Mouse (Mus musculus) G1E (cell line): ENCODE measurements at regions not wholly inside any gene's neighbourhood (a gene's known extent, or its start where the extent isn't known, plus 50 kb on each side); places are given as distances from the start of the nearest gene placed in this dataset.

Experiments
- ATAC-seq: 2 replicates; pipeline ENCODE4 v1.8.0; 2016; ENCODE audit warnings: mild to moderate bottlenecking; ENCODE audit not compliant: insufficient number of reproducible peaks, poor library complexity, low FRiP score, severe bottlenecking; ENCODE audit errors: extremely low read depth
- DNase-seq: peaks from one replicate; pipeline ENCODE4 v3.0.0; 2012; ENCODE audit warnings: low spot score
- H3K27me3 ChIP-seq: 2 replicates; pipeline ENCODE4 v1.6.1; 2012; ENCODE audit warnings: mild to moderate bottlenecking, low read length, inconsistent platforms; ENCODE audit not compliant: insufficient read depth
- H3K36me3 ChIP-seq: replicated peaks from 2 replicates; pipeline ENCODE3; 2012; ENCODE audit warnings: mild to moderate bottlenecking, inconsistent platforms
- H3K4me1 ChIP-seq: 2 replicates; pipeline ENCODE4 v1.6.1; 2012; ENCODE audit warnings: low read depth, low read length, inconsistent platforms, mixed read lengths; ENCODE audit not compliant: insufficient read depth
- H3K4me3 ChIP-seq: 2 replicates; pipeline ENCODE4 v1.5.1; 2012; ENCODE audit warnings: low read depth, mild to moderate bottlenecking, inconsistent platforms, low read length, moderate library complexity, mixed read lengths
- H3K9me3 ChIP-seq: replicated peaks from 2 replicates; pipeline ENCODE4 v1.6.1; 2012; ENCODE audit warnings: inconsistent platforms
- CTCF ChIP-seq: IDR thresholded peaks from 2 replicates; pipeline ENCODE4 v1.5.1; 2012; ENCODE audit warnings: low read depth, low read length, inconsistent platforms, mixed read lengths
- GATA1 ChIP-seq: IDR thresholded peaks from 2 replicates; pipeline ENCODE4 v1.6.1; 2012; ENCODE audit warnings: borderline replicate concordance, low read length, inconsistent platforms, mixed read lengths
- GATA2 ChIP-seq: IDR thresholded peaks from 2 replicates; pipeline ENCODE4 v1.6.1; 2012; ENCODE audit warnings: low read depth, low read length, inconsistent platforms, borderline replicate concordance
- POLR2AphosphoS5 ChIP-seq: IDR thresholded peaks from 2 replicates; pipeline ENCODE4 v1.6.1; 2012; ENCODE audit warnings: low read depth, low read length, inconsistent platforms; ENCODE audit not compliant: insufficient replicate concordance
- TAL1 ChIP-seq: conservative IDR thresholded peaks from 2 replicates; pipeline ENCODE4 v1.6.1; 2012; ENCODE audit warnings: low read depth, low read length, inconsistent platforms, mixed read lengths

- ATAC-seq (no peak), DNase-seq (no peak)
- Histone ChIP-seq H3K9me3 (peaks cover 18% of the 10 kb centered on the region), H3K4me3 (no peak overlapping the region), H3K4me1 (no peaks in the 10 kb centered on the region), H3K27me3 (no peaks in the 10 kb centered on the region), H3K36me3 (no peaks in the 10 kb centered on the region)
- TF ChIP-seq GATA1, result no peak
- TF ChIP-seq CTCF, result no peak
- TF ChIP-seq TAL1, result no peak
- TF ChIP-seq GATA2, result no peak
- TF ChIP-seq POLR2AphosphoS5, result no peak
Observed at GRCm38 (mm10) chr14:58854871-58855270, 287.8 kb downstream of the 1700129C05Rik start.

GRCm38 (mm10) chr14:58844565-58844964, 298.1 kb downstream of the 1700129C05Rik start:
- no peaks in the 10 kb centered on the region for H3K27me3 ChIP-seq
- no peaks in the 10 kb centered on the region for H3K36me3 ChIP-seq
- ATAC-seq (no peak), DNase-seq (no peak)
- TF ChIP-seq GATA1, result no peak
- TF ChIP-seq GATA2, result no peak
- TF ChIP-seq TAL1, result no peak
- TF ChIP-seq CTCF, result no peak
- no peaks in the 10 kb centered on the region for H3K4me1 ChIP-seq
- peaks cover 13% of the 10 kb centered on the region for H3K9me3 ChIP-seq
- H3K4me3 ChIP-seq, result no peak overlapping the region

- no peak overlapping the region for H3K4me3 ChIP-seq
- no peaks in the 10 kb centered on the region for H3K36me3 ChIP-seq
- H3K27me3 ChIP-seq, result no peaks in the 10 kb centered on the region
- DNase-seq (no peak), ATAC-seq (no peak)
- peaks cover 10% of the 10 kb centered on the region for H3K9me3 ChIP-seq
- no peaks in the 10 kb centered on the region for H3K4me1 ChIP-seq
- TF ChIP-seq GATA2 (no peak), GATA1 (no peak), TAL1 (no peak), CTCF (no peak), POLR2AphosphoS5 (no peak)
Observed at GRCm38 (mm10) chr14:58842196-58842886, 300.4 kb downstream of the 1700129C05Rik start.

- Histone ChIP-seq H3K36me3 (no peaks in the 10 kb centered on the region), H3K4me3 (no peak overlapping the region; the same call in 1 of the 2 replicates), H3K9me3 (peaks cover 41% of the 10 kb centered on the region), H3K4me1 (no peaks in the 10 kb centered on the region), H3K27me3 (no peaks in the 10 kb centered on the region)
- TF ChIP-seq POLR2AphosphoS5, result no peak
- no peak for TF ChIP-seq TAL1
- no peak for TF ChIP-seq GATA2
- TF ChIP-seq CTCF, result no peak
- TF ChIP-seq GATA1, result no peak
- DNase-seq (no peak), ATAC-seq (no peak)
Observed at GRCm38 (mm10) chr14:58822938-58823337, 319.8 kb downstream of the 1700129C05Rik start.

GRCm38 (mm10) chr14:58817961-58818504, 324.7 kb downstream of the 1700129C05Rik start:
- H3K4me3 ChIP-seq, result no peak overlapping the region
- no peaks in the 10 kb centered on the region for H3K36me3 ChIP-seq
- peaks cover 33% of the 10 kb centered on the region for H3K9me3 ChIP-seq
- H3K4me1 ChIP-seq, result no peaks in the 10 kb centered on the region
- ATAC-seq, result no peak
- DNase-seq, result no peak
- no peaks in the 10 kb centered on the region for H3K27me3 ChIP-seq
- no peak for TF ChIP-seq CTCF
- no peak for TF ChIP-seq GATA2

- no peaks in the 10 kb centered on the region for H3K36me3 ChIP-seq
- DNase-seq (no peak), ATAC-seq (no peak)
- H3K4me1 ChIP-seq, result no peaks in the 10 kb centered on the region
- H3K4me3 ChIP-seq, result no peak overlapping the region
- TF ChIP-seq GATA2 (no peak), TAL1 (no peak), POLR2AphosphoS5 (no peak), CTCF (no peak), GATA1 (no peak)
- peaks cover 26% of the 10 kb centered on the region for H3K9me3 ChIP-seq
- no peaks in the 10 kb centered on the region for H3K27me3 ChIP-seq
Observed at GRCm38 (mm10) chr14:58816540-58816876, 326.2 kb downstream of the 1700129C05Rik start.
